Mouse (Mus musculus) embryo, embryonic 10.5 days (tissue): ENCODE measurements around the gene Gtf2f1.

ENCODE experiments used
- DNase-seq: peaks from one replicate; pipeline ENCODE4 v3.0.0-alpha.2; 2015; ENCODE audit warnings: low spot score

Gene Gtf2f1

DNA sequence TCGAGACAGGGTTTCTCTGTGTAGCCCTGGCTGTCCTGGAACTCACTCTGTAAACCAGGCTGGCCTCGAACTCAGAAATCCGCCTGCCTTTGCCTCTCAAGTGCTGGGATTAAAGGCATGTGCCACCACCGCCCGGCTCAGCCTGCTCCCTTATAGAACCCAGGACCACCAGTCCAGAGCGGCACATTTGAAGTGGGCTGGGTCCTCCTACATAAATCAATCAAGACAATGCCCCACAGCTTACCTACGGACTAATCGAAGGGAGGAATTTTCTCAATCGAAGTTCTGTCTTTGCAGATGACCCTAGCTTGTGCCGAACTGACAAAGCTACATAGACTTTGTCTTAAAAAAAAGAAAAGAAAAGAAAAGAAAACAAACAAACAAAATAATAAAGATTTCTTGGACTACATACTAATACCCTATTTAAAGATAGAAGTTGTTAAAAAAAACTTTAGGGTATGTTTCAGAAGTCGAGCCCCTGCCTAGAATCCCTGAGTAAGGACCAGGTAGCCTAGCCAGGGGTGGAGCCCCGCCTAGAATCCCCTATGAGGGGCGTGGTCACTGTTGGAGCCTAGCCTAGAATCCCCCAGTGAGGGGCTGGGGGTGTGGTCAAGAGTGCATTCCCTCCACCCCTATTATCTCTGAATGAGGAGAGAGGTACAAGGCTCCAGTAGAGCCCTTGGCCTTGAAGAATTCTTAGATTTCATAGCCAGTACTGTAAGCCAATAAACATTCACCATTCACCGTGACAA lies 37.0 kb downstream of the Gtf2f1 start:
- DNase-seq, result no peak

DNA sequence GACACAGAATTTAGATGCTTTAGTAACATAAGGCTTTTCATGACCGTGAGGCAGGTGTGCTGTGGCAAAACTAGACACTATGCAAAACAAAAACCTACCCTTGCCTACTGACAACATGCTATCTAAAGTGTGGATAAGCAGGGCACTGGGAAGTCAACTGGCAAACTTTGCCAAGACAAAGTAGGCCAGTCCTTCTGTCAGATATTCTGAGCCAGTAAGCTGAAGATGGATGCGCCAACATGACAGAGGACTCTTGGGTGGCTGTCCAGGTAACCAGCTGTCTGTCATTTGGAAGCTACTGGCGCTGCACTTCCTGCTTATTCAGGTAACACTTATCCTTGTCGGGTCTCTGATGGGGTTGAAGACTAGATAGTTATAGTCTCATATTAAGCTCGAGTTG lies 41.0 kb downstream of the Gtf2f1 start:
- no peak for DNase-seq

- no peak for DNase-seq
Observed at GRCm38 (mm10) chr17:56969321-56969720, 41.8 kb downstream of the Gtf2f1 start.

GRCm38 (mm10) chr17:56963646-56964045 lies 47.4 kb downstream of the Gtf2f1 start:
- DNase-seq, result no peak

DNA sequence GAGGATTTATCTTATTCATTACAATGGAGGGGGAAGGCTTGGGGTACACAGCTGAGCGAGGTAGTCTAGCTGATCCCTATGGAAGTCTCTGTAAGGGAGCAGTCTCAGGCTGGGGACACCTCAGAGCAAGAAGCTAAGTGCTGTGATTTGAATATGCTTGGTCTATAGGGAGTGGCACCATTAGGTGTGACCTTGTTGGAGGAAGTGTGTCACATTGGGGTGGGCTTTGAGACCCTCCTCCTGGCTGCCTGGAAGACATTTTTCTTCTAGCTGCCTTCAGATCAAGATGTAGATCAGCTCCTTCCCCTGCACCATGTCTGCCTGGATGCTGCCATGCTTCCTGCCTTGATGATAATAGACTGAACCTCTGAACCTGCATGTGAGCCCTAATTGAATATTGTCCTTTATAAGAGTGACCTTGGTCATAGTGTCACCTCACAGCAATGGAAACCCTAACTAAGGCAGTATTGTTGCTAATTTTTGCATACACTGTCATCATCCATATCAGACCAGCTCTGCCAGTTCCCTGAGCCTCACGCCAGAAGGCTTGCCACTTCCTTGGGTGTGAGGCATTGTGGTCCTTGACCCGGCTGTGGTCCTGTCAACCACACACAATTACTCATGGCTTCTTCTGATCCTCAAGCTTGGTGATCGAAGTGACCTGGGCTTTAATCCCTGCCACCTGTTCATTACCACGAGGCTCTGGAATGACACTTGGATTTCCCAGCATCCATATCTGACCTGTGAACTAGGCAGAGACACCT lies 48.3 kb downstream of the Gtf2f1 start:
- no peak for DNase-seq

DNA sequence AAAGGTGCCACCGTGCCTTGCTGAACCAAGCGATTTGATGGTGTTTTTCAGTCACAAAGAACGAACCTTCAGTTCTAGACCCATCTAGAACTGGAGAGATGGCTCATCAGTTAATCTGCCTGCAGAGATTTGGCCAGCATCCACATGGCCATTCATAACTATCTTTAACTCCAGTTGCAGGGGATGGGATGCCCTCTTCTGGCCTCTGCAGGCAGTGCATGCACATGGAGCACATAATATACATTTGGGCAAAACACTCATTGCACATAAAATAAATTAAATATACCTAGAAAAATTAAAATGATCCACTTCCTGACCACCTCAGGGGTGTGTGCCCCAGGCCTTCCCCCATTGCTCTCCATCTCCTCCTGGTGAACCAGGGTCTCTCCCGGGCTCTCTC lies 49.2 kb downstream of the Gtf2f1 start:
- no peak for DNase-seq

DNA sequence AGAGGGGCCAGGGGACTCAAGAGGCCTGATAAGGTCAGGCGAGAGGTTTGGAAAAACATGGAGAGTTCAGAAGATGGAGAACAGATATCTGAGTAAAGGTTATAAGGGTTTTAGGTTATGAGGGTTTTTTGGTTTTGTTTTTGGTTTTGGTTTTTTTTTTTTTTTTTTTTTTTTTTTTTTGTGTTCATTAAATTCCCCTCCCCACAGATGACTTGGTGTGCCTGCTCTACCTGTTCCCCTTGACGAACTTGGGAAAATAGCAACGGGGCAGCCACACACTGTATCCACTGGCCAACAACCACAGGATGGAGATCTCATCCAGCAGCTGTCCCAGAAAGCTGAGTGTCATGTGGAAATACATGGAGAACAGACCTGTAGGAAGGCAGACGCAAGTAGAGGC lies 52.4 kb downstream of the Gtf2f1 start:
- no peak for DNase-seq

DNA sequence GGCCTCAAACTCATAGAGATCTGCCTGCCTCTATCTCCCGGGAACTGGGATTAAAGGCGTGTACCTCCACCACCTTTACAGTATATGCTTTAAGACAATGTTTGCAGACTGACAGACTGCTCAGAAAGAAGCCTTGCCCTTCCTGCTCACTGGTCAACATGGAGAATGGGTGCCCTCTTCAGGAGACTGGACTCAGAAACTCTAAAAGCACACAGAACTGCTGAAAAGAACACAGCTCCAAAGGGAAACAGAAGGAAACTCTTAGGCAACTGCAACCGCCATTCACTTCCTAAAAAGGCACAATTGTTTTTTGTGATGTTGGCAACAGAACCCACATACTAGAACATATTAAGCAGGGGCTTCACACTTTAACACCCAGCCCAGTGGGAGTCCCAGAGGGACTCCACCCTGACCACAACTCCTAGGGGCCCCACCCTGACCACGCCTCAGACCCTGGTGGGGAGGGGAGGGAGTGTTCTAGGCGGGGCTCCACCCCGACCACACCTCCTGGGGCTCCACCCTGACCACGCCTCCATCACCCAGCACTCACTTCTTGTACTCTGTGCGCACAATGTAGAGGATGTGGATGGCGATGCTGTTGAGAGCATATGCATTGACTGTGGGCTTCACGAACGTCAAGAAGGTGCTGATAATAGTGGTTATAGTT lies 53.2 kb downstream of the Gtf2f1 start:
- no peak for DNase-seq

GRCm38 (mm10) chr17:56954871-56955270 lies 56.2 kb downstream of the Gtf2f1 start:
- DNase-seq, result no peak
